Mouse (Mus musculus) hindlimb bud, embryonic 11.5 days (tissue): ENCODE measurements at regions not wholly inside any gene's neighbourhood (a gene's known extent, or its start where the extent isn't known, plus 50 kb on each side); places are given as distances from the start of the nearest gene placed in this dataset.
"Not testable (repeated sequence)": the region's sequence is repeated elsewhere in the genome, so short reads cannot be mapped to it uniquely, and the experiment has no call there.

Experiments
- DNase-seq: peaks from one replicate; pipeline ENCODE4 v3.0.0-alpha.2; 2012; ENCODE audit warnings: low read depth, low spot score; ENCODE audit errors: extremely low spot score

- DNase-seq = no peak
These were observed 454.8 kb upstream of the Jmjd1c start for GRCm38 (mm10) chr10:66640890-66641847.

- DNase-seq = no peak
These were observed 454.0 kb upstream of the Jmjd1c start for GRCm38 (mm10) chr10:66641966-66642365.

GRCm38 (mm10) chr10:66643160-66643559 lies 452.8 kb upstream of the Jmjd1c start:
- DNase-seq = no peak

GRCm38 (mm10) chr10:66657520-66657919 lies 438.4 kb upstream of the Jmjd1c start:
- no peak for DNase-seq

- DNase-seq = no peak
These were observed 412.8 kb upstream of the Jmjd1c start for GRCm38 (mm10) chr10:66683160-66683559.

- not testable (repeated sequence) for DNase-seq
These were observed 406.7 kb upstream of the Jmjd1c start for GRCm38 (mm10) chr10:66689196-66689595.

GRCm38 (mm10) chr10:66694549-66695285 lies 401.2 kb upstream of the Jmjd1c start:
- no peak for DNase-seq

- not testable (repeated sequence) for DNase-seq
These were observed 381.0 kb upstream of the Jmjd1c start for GRCm38 (mm10) chr10:66714926-66715325.

- DNase-seq = no peak
These were observed 378.0 kb upstream of the Jmjd1c start for GRCm38 (mm10) chr10:66717909-66718308.

- DNase-seq = no peak
These were observed 376.1 kb upstream of the Jmjd1c start for GRCm38 (mm10) chr10:66719796-66720195.

GRCm38 (mm10) chr10:66733631-66734030 lies 362.3 kb upstream of the Jmjd1c start:
- no peak for DNase-seq

- no peak for DNase-seq
These were observed 361.1 kb upstream of the Jmjd1c start for GRCm38 (mm10) chr10:66734853-66735252.

- no peak for DNase-seq
These were observed 356.9 kb upstream of the Jmjd1c start for GRCm38 (mm10) chr10:66739017-66739416.

GRCm38 (mm10) chr10:66741819-66742218 lies 354.1 kb upstream of the Jmjd1c start:
- DNase-seq = no peak

- no peak for DNase-seq
These were observed 352.7 kb upstream of the Jmjd1c start for GRCm38 (mm10) chr10:66743254-66743653.

- no peak for DNase-seq
These were observed 350.1 kb upstream of the Jmjd1c start for GRCm38 (mm10) chr10:66745871-66746270.

- DNase-seq = no peak
These were observed 343.6 kb upstream of the Jmjd1c start for GRCm38 (mm10) chr10:66752237-66752810.

- no peak for DNase-seq
These were observed 339.1 kb upstream of the Jmjd1c start for GRCm38 (mm10) chr10:66756866-66757265.

GRCm38 (mm10) chr10:66770161-66771030 lies 325.5 kb upstream of the Jmjd1c start:
- DNase-seq = no peak

GRCm38 (mm10) chr10:66780335-66781170 lies 315.4 kb upstream of the Jmjd1c start:
- no peak for DNase-seq
